Mouse (Mus musculus): ENCODE data around the gene Six3.

Gene Six3

DNA sequence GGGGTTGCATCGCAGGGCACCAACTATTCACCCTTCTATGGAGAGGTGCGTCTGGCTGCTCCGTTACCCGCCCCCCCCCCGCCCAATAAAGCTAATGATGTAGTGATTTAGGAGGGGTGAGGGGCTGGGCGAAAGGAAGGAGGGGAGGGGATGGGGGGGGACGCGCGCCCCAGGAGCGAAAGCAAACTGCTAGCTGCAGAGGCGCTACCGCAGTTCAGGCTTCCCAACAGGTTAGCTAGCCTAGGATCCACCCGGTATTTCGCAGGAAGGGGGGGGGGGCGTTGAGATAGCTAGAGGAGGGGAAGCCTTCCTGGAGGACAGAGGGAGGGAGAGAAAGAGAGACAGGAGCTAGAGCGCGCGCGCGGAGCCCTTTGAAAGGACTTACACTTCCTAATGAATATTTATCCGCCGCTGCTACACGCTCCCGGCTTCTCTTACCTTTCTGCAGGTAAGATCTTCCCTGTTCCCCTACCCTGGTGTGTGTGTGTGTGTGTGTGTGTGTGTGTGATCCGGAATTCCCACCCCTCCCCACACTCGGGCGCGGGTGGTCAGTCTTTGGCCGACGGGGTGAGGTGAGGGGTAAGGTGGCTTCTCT is at the start of gene Six3:
TSS of gene Six3 (plus strand) at position 343 of the 595 bp plus-strand sequence.
- DNase-seq, result peak; percentile 44

DNA sequence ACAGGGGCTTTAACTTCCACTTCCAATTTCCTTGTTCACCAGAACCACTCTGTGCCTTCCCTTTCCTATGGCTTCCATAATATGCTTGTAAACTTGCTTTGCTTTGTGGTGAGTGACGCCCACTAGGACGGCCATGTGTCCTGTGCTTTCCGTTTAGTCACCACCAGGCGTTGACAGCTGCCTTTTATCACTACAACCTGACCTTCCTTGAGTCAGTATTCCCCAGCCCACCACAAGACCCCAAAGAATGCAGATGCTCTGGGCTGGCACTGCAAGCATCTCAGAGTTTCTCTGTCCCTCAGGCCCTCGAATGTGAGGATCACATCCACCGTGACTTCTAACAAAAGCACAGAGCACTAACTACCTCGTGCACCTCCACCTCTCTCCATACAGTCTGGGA is 49.3 kb upstream of the Six3 start:
- peak; percentile 42 for DNase-seq

- DNase-seq, result no peak
Observed at GRCm38 (mm10) chr17:85574023-85574422, 39.4 kb upstream of the Six3 start.

DNA sequence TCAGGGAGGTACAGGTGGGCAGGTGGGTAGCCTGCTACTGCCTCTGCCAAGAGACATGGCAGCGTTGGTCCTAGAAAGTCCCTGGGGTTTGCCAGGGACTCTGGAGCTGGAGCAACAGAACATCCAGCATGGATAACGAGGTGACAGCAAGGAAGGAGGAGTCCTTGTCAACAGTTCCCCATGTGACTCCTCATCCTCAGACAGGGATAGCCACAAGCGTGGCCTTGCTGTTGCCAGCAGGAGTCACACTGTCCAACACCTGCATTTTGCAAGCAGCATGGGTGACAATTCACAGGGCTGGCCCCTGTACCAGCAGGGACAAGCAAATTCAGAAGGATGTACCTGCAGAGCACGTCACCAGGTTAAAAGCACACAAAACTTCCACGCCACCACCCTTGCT is 35.1 kb upstream of the Six3 start:
- DNase-seq, result peak; percentile 93

DNA sequence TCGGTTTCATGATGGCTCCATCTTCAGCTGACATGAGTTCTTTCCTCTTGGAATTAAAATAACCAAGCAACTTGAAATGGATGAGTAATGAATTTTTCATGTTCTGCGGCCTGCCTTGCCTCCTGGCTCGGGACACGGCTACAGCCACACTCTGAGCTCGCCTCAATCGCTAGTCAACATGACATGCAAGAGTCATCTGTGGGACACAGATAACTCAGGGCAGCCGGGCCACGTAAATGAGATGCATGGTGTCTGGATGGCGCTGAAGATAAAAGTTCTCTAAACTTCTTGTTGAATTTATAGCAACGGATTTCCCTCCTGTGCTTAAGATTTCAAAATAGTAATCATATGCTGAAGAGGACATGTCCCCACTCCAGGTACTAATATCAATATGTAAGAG is 34.1 kb upstream of the Six3 start:
- DNase-seq, result peak; percentile 62

DNA sequence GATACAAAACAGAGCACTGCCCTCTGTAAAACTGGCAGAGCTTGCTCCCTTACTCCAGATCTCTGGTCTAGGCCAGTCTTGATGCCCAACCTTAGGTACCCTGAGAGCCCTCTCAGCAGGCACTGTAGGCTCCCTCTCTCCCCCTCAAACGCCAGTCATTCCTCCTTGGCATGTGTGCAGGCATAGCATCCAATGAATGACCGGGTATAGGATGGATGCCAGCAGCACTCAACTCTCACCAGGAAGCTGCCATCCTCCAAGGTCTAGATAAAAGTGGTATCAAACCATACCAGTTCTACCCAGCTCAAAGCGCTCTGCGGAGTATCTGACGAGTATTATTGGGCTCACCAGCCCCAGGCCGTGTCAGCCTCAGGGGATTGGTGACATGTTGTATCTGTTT is 33.2 kb upstream of the Six3 start:
- DNase-seq, result peak; percentile 92

GRCm38 (mm10) chr17:85584170-85584569 is 29.2 kb upstream of the Six3 start:
- DNase-seq, result no peak

DNA sequence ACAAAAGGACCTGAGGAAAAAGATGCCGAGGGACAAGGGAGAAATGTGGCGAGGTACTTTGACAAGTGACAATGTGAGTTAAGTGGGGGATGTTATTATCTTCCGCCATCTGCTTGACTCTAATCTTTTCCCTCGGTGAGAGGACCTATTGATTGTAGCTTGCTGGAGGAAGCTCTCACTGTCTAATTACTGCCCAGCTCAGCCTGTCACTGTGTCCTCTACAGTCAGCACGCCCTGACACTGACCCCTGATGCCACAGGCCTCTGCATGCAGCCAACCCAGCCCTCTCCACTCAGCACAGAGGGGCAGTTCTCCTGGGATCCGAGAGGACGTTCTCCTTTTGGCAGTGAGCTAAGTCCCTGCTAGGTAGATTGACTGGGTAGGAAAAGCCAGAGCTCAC is 28.8 kb upstream of the Six3 start:
- DNase-seq, result no peak

GRCm38 (mm10) chr17:85585779-85586178 is 27.6 kb upstream of the Six3 start:
- no peak for DNase-seq

GRCm38 (mm10) chr17:85591976-85592375 is 21.4 kb upstream of the Six3 start:
- no peak for DNase-seq

DNA sequence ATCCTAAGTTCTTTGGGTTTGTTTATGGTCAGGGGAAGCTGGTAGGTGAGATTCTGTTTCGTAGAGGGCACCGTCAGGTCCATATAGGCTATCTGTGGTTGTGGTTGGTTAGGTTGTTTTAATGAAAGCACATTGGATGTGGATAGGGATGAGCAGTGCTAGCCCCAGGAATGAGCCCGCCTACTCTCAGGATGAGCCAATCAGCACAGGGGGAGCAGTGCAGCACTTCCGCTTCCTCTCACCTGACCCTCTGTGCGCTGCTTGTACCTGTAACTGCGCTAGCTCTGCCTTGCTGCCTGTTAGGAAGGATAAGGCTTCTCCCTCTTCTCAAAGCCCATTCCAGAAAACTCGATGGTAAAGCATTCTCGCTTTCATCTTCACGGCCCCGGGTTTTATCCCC is 17.6 kb upstream of the Six3 start:
- DNase-seq, result no peak

DNA sequence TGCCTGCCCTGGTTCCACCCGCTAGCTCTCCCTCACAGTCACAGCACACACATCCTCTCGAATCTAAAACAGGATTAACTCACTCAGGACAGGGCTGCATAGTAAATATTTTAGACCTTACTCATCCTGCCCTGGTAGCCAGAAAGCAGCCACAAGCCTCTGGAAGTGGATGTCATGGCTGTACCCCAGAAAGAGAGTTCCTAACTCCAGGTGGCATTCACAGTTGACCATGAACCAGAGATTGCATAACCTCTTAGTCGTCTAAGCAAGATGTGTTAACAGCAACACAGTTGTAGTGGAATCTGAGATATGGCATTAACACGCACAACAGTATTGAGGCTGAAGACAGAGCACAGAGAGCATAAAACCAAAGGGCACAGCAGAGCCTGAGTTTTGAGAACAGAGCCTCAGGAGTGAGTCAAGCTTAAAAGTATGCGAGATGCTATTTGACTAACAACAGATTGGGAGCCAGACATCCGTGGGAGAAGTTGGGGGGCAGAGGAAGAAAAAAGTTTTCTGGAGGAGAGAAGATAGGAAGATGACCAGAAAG is 17.0 kb upstream of the Six3 start:
- no peak for DNase-seq

DNA sequence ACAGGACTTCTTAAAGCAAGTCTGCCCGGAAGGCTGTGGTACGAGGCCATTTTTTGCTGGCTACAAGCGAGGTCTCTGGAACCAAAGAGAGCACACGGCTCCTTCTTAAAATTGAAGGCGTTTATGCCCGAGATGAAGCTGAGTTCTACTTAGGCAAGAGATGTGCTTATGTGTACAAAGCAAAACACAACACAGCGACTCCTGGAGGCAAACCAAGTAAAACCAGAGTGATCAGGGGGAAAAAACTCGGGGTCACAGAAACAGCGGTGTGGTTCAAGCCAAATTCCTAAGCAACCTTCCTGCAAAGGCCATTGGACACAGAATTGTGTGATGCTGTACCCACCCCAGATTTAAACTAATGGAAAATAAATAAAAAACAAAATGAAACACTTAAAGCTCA is 13.9 kb upstream of the Six3 start:
- DNase-seq, result no peak

GRCm38 (mm10) chr17:85606463-85606862 is 6.9 kb upstream of the Six3 start:
- no peak for DNase-seq

DNA sequence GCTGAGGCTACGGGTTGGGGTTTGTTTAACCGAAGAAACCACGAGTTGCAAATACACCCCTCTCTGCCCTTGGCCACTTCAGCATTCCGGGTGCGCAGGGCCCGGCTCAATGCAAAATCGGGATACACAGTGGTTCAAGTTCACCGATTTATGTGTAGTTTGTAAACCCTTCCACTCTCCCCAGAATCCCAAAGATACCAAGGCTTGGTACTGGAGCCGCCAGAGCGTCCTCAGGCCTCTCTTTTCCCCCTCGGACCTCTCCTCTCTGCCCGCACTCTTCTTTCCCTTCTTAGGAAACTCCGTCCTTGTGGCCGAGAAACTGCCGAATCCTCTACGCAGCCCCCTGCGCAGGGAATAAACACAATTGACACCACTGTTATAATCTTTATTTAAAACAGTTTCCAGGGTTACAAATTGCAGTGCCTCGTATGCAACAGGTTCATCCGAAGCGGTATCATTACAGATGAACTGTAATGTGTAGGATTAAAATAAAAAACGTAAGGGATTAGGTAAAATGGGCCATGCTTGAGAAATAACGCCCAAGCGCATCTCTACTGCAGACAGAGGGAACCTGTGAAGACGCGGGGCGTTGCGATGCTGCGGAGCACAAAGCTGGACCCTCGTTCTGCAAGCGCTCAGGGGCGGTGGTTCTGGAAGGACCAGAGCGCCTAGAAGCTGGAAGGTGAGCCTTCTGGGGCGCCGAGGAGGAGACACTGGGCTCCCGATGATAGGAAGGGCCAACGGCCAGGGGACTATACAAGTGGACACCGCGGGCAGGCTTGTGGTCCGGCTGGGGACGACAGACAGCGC is 5.6 kb upstream of the Six3 start:
- DNase-seq, result no peak

DNA sequence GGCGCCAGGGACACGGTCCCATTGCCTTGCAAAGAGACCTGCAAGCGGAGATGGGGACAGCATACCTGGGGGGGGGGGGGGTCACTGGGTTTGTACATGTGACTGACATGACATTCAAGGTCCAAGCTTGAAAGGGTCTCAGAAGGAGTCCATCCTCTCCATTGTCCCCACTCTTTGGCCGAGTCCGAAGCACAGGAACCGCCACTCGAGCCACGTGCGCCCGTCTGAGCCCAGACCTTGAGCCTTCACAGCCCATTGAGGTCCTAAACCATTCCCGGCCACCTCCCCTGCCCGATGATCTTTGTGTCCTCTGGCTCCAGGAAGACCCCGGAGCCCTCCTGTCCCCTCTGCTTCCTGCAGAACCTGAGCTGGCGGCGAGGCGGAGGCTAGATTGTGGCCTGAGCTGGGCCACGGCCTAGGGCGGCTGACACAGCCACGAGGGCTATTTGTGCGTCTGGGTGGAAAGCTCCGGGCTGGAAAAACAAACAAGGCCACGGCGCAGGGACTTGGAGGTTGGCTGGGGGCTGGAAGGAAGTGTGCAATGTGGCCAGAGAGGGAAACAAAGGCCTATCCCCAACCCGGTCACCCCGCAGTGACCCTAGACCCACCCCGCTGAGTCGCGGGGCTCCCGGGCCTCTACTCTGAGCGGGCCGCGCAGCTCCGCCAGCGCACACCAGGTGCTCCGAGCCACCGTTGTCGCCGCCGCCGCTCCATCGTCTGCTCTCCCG is 4.9 kb upstream of the Six3 start:
- DNase-seq, result no peak

DNA sequence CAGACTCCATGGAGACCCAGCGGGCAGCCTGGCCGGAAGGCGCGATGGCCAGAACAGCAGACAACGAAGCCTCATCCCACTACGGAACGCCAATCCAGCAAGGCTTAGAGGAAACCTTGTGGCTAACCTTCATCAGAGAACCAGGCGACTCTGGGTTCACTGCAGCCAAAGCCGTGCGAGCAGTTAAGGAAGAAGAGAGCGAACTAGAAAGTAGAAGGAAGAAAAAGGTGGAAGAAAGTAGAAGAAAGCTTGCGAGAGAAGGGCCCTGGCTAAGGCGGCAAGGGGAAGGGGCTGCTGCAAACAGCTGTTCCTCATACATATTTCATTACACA is 4.3 kb upstream of the Six3 start:
- no peak for DNase-seq

GRCm38 (mm10) chr17:85609621-85610392 is 3.6 kb upstream of the Six3 start:
- peak; percentile 36 for DNase-seq

DNA sequence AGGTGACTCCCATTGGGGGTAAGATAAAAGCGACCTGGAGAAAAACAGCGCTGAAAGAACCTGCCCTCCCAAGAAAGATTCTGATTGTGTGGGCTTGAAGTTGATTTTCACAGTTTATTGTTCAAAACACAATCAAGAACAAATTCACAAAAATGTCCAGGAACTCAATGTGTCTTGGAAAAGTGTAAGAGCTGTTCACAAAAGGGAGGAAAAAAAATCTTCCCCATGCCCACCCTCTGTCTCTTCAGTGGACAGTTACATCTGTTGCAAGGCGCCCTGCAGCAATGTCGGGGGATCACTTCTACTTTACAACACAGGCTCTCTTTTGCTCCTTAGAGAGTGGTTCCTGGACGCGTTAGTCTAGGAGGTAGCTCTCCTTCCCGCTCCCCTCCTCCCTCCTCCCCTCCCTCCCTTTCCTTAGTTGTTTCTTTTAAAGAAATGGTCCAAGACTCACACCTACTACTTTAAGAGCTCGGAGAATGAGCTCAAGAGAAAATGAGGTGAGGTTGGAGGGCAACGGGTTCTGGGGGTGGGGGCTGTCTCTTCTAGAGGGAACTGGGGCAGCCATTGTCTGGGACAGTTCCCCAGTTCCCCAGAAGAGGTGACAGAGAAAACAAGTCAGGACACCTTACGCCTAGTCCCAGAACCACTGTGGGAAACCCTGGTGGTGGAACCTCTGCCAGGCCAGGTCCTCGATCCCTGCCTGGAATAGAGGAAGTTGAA is 2.9 kb upstream of the Six3 start:
- peak; percentile 67 for DNase-seq

GRCm38 (mm10) chr17:85611521-85612515 is 1.6 kb upstream of the Six3 start:
- DNase-seq, result peak; percentile 80
